9 mouse cellular contexts compared by ENCODE assay signal in the genomic region with DNA sequence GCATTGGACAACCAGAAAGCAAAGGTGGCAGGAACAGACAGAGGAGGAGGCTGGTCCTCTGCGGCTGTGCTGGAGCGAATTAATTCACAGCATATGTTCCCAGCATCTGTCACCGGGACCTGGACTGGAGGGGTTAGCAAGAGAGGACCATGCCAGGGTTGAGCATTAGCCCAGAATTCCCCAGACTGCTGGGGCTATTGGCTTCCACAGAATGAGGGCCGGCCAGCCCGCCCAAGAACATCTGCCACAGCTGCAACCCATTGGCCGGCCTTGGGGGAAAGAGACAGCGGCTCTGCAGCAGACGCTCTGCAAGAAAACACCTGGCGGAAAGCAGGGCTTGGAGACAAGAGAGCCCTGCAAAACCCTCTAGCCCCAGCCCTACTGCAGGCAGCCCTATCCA.
DNase-seq lines count a peak whose midpoint lies in the region; ATAC-seq and TF ChIP-seq lines count a peak whose summit lies in the region.
"Had no signal": no experiment of that assay in that cellular context is flagged by ENCODE, and none has a peak within 500 bp of the region (broad histone marks: within the 10 kb centered on the region; RNA-seq: fewer than 3 reads in every experiment).

No protein-coding gene starts in this region.

- 43% methylated on average over 9 of the region's 9 CpGs for WGBS in forebrain, embryonic 10.5 days
- WGBS in forebrain, postnatal 0 days = 56% methylated on average over 9 of the region's 9 CpGs
- WGBS in hindbrain, postnatal 0 days = 43% methylated on average over 9 of the region's 9 CpGs

- H3K9ac ChIP-seq in forebrain, postnatal 0 days = no peak overlapping the region
- H3K9ac ChIP-seq in hindbrain, postnatal 0 days (replicated peaks; ENCODE audit: low read length) = no peak overlapping the region

- no peaks in the 10 kb centered on the region; the same call in 1 of the 2 replicates for H3K36me3 ChIP-seq in forebrain, embryonic 10.5 days (replicated peaks)
- no peaks in the 10 kb centered on the region for H3K36me3 ChIP-seq in forebrain, postnatal 0 days (ENCODE audit: insufficient read depth)
- H3K36me3 ChIP-seq in hindbrain, postnatal 0 days (ENCODE audit: insufficient read depth, low read length) = no peaks in the 10 kb centered on the region

- H3K4me3 ChIP-seq in forebrain, embryonic 10.5 days = no peak overlapping the region
- H3K4me3 ChIP-seq in forebrain, postnatal 0 days (ENCODE audit: low read depth, low read length) = no peak overlapping the region
- no peak overlapping the region for H3K4me3 ChIP-seq in hindbrain, postnatal 0 days (ENCODE audit: low read length)

- H3K9me3 ChIP-seq in forebrain, embryonic 10.5 days = no peaks in the 10 kb centered on the region
- no peaks in the 10 kb centered on the region for H3K9me3 ChIP-seq in forebrain, postnatal 0 days (ENCODE audit: low read length)
- no peaks in the 10 kb centered on the region for H3K9me3 ChIP-seq in hindbrain, postnatal 0 days (ENCODE audit: low read length)

- no peak for TF ChIP-seq CTCF in forebrain, postnatal 0 days (IDR thresholded peaks at IDR 0.05; ENCODE audit: low read depth)
- TF ChIP-seq CTCF in hindbrain, postnatal 0 days (IDR thresholded peaks at IDR 0.05; ENCODE audit: low read depth) = no peak

- H3K27me3 ChIP-seq in forebrain, embryonic 10.5 days (ENCODE audit: poor library complexity, severe bottlenecking) = peaks cover 82% of the 10 kb centered on the region
- no peaks in the 10 kb centered on the region for H3K27me3 ChIP-seq in forebrain, postnatal 0 days (ENCODE audit: insufficient read depth, low read length)
- H3K27me3 ChIP-seq in hindbrain, postnatal 0 days (ENCODE audit: insufficient read depth, low read length) = no peaks in the 10 kb centered on the region

- no peak for ATAC-seq in forebrain, postnatal 0 days
- ATAC-seq in hindbrain, postnatal 0 days = peak; percentile 63

- H3K4me1 ChIP-seq in forebrain, embryonic 10.5 days = peaks cover 67% of the 10 kb centered on the region
- H3K4me1 ChIP-seq in forebrain, postnatal 0 days (ENCODE audit: insufficient read depth) = no peaks in the 10 kb centered on the region
- H3K4me1 ChIP-seq in hindbrain, postnatal 0 days (ENCODE audit: insufficient read depth, low read length) = no peaks in the 10 kb centered on the region; the same call in 1 of the 2 replicates

- H3K27ac ChIP-seq in forebrain, embryonic 10.5 days = 0 out of 2 replicates have a peak overlapping the region, but pooled peaks have one; percentile 25
- H3K27ac ChIP-seq in forebrain, postnatal 0 days (ENCODE audit: low read depth, low read length) = no peak overlapping the region
- no peak overlapping the region for H3K27ac ChIP-seq in hindbrain, postnatal 0 days
- H3K27ac ChIP-seq: macrophage had no signal

- DNase-seq in forebrain, embryonic 10.5 days (ENCODE audit: extremely low spot score, low spot score) = no peak
- DNase-seq in forebrain, postnatal 0 days = no peak
- DNase-seq in urinary bladder, postnatal 4 days (ENCODE audit: low spot score in 2 of 2) = peak; percentile 66 to 74
- no peak for DNase-seq in urinary bladder, postnatal 10 days (ENCODE audit: low spot score)
- peak; percentile 69 for DNase-seq in hindbrain, postnatal 0 days (ENCODE audit: low spot score)
- DNase-seq in testis, postnatal 14 days (ENCODE audit: low spot score) = peak; percentile 44
- no peak for DNase-seq in spleen, postnatal 14 days (ENCODE audit: low spot score in 2 of 2)
- DNase-seq in right cerebral cortex, postnatal 14 days = no peak

- H3K4me2 ChIP-seq in forebrain, postnatal 0 days (ENCODE audit: low read depth) = no peak overlapping the region
- no peak overlapping the region for H3K4me2 ChIP-seq in hindbrain, postnatal 0 days (ENCODE audit: low read depth, low read length)

Comparison
In these comparisons a context has a peak if more than half of its experiments do, and no peak if none do; other contexts are left out.
1. DNase-seq: peak in urinary bladder, postnatal 4 days (2 of 2), hindbrain, postnatal 0 days (single experiment) and testis, postnatal 14 days (single experiment); none in forebrain, embryonic 10.5 days (single experiment), forebrain, postnatal 0 days (single experiment), urinary bladder, postnatal 10 days (single experiment), spleen, postnatal 14 days (0 of 2) and right cerebral cortex, postnatal 14 days (single experiment).